Mouse (Mus musculus) embryonic facial prominence, embryonic 14.5 days (tissue): ENCODE results near the gene BC005537. TPM values are rescaled to one million over a fixed set of nuclear protein-coding genes. Genes with fewer than 3 reads are reported as not detected.
A peak's percentile ranks its signal among the peaks of the same experiment; 100 is the strongest.

ENCODE experiments used
- ATAC-seq: fragments of 200-750 bp; cut with Nextera tagmentation; 2 replicates; pipeline ENCODE4 v1.8.0; 2017; ENCODE audit warnings: low read depth, moderate number of reproducible peaks, moderate TSS enrichment
- DNase-seq: peaks from one replicate; pipeline ENCODE4 v3.0.0-alpha.2; 2015; ENCODE audit warnings: low spot score
- H3K27ac ChIP-seq: fragments of 300-500 bp; sonication (generic); replicated peaks from 2 replicates; pipeline ENCODE4 v1.5.1; 2014; ENCODE audit warnings: low read depth, mild to moderate bottlenecking, low read length, moderate library complexity
- H3K27me3 ChIP-seq: fragments of 300-500 bp; sonication (generic); replicated peaks from 2 replicates; pipeline ENCODE4 v1.6.1; 2014; ENCODE audit warnings: low read length; ENCODE audit not compliant: control insufficient read depth, insufficient read depth
- H3K36me3 ChIP-seq: fragments of 300-500 bp; sonication (generic); 2 replicates; pipeline ENCODE4 v1.6.1; 2014; ENCODE audit warnings: low read length, mixed read lengths; ENCODE audit not compliant: control insufficient read depth, insufficient read depth
- H3K4me1 ChIP-seq: fragments of 300-500 bp; sonication (generic); 2 replicates; pipeline ENCODE4 v1.6.1; 2014; ENCODE audit warnings: antibody characterized with exemption, low read length; ENCODE audit not compliant: control insufficient read depth, insufficient read depth
- H3K4me2 ChIP-seq: fragments of 300-500 bp; sonication (generic); 2 replicates; pipeline ENCODE4 v1.6.1; 2014; ENCODE audit warnings: low read depth, mild to moderate bottlenecking, low read length, moderate library complexity, mixed read lengths
- H3K4me3 ChIP-seq: fragments of 300-500 bp; sonication (generic); 2 replicates; pipeline ENCODE4 v1.5.1; 2014; ENCODE audit warnings: low read depth, mild to moderate bottlenecking, low read length
- H3K9ac ChIP-seq: fragments of 300-500 bp; sonication (generic); 2 replicates; pipeline ENCODE4 v1.6.1; 2014; ENCODE audit warnings: low read depth, mild to moderate bottlenecking, low read length, moderate library complexity, mixed read lengths
- H3K9me3 ChIP-seq: fragments of 300-500 bp; sonication (generic); 2 replicates; pipeline ENCODE4 v1.6.1; 2016; ENCODE audit warnings: low read length; ENCODE audit not compliant: control insufficient read depth
- WGBS: fragments of 180-500 bp; shearing (Covaris S2); extraction: QIAGEN DNeasy Blood & Tissue Kit; methylation state at CpG from one replicate; pipeline ENCODE4 v1.1.7; 2014; 5-methylcytosine and 5-hydroxymethylcytosine counted together
- polyA plus RNA-seq: library from polyadenylated mRNA; unstranded; fragments of >200 nt; fragmentation: Nextera tagmentation; extraction: Ambion mirVana; gene quantifications from 2 replicates; pipeline ENCODE4 v1.2.1, GENCODE M21; 2014

The BC005537 gene
- polyA plus RNA-seq, 1 experiment from 2014 or later = 33.9 TPM

GRCm38 (mm10) chr13:24792411-24793045, 8.9 kb upstream of the BC005537 start:
- Histone ChIP-seq H3K4me1 (no peaks in the 10 kb centered on the region), H3K9ac (no peak overlapping the region), H3K9me3 (no peaks in the 10 kb centered on the region), H3K27me3 (no peaks in the 10 kb centered on the region), H3K4me2 (no peak overlapping the region), H3K36me3 (no peaks in the 10 kb centered on the region), H3K4me3 (no peak overlapping the region), H3K27ac (no peak overlapping the region)
- 83% methylated on average over 9 of the region's 9 CpGs for WGBS
- DNase-seq (no peak), ATAC-seq (no peak)

GRCm38 (mm10) chr13:24798686-24799085, 2.8 kb upstream of the BC005537 start:
- DNase-seq = no peak
- 95% methylated on average over 4 of the region's 4 CpGs for WGBS
- Histone ChIP-seq H3K9me3 (no peaks in the 10 kb centered on the region), H3K4me3 (no peak overlapping the region), H3K4me1 (peaks cover 10% of the 10 kb centered on the region; the same call in 1 of the 2 replicates), H3K27ac (no peak overlapping the region), H3K4me2 (no peak overlapping the region), H3K9ac (no peak overlapping the region), H3K36me3 (no peaks in the 10 kb centered on the region), H3K27me3 (no peaks in the 10 kb centered on the region)
- no peak for ATAC-seq

- no peak overlapping the region for H3K9ac ChIP-seq
- no peak for ATAC-seq
Measured at GRCm38 (mm10) chr13:24799378-24799777, 2.1 kb upstream of the BC005537 start.

GRCm38 (mm10) chr13:24799925-24800673, 1.4 kb upstream of the BC005537 start:
- ATAC-seq (peak; percentile 39), DNase-seq (peak; percentile 42)
- H3K27me3 ChIP-seq = no peaks in the 10 kb centered on the region
- H3K9me3 ChIP-seq = no peaks in the 10 kb centered on the region
- peaks cover 5% of the 10 kb centered on the region; the same call in 1 of the 2 replicates for H3K36me3 ChIP-seq
- peak overlapping the region; percentile 87 for H3K4me3 ChIP-seq
- WGBS = under 1% methylated on average over 31 of the region's 31 CpGs
- peak overlapping the region; percentile 86 for H3K4me2 ChIP-seq
- H3K9ac ChIP-seq = peak overlapping the region; percentile 97
- H3K4me1 ChIP-seq = peaks cover 18% of the 10 kb centered on the region
- peak overlapping the region; percentile 90 for H3K27ac ChIP-seq

More at GRCm38 (mm10) chr13:24799378-24799777, 2.1 kb upstream of the BC005537 start:
- Histone ChIP-seq H3K4me1 (peaks cover 15% of the 10 kb centered on the region; the same call in 1 of the 2 replicates), H3K9me3 (no peaks in the 10 kb centered on the region), H3K36me3 (no peaks in the 10 kb centered on the region), H3K27me3 (no peaks in the 10 kb centered on the region), H3K27ac (0 out of 2 replicates have a peak overlapping the region, but pooled peaks have one; percentile 90), H3K4me3 (peak overlapping the region; percentile 87), H3K4me2 (peak overlapping the region; percentile 86)
- DNase-seq = no peak
- WGBS = 59% methylated on average over 5 of the region's 5 CpGs

GRCm38 (mm10) chr13:24800674-24801307, 666 bp upstream of the BC005537 start:
- Histone ChIP-seq H3K4me3 (peak overlapping the region; percentile 87), H3K36me3 (peaks cover 12% of the 10 kb centered on the region), H3K9me3 (no peaks in the 10 kb centered on the region), H3K4me2 (peak overlapping the region; percentile 86), H3K4me1 (peaks cover 18% of the 10 kb centered on the region), H3K27ac (peak overlapping the region; percentile 99), H3K27me3 (no peaks in the 10 kb centered on the region), H3K9ac (peak overlapping the region; percentile 97)
- WGBS = under 1% methylated on average over 42 of the region's 42 CpGs
- peak; percentile 97 for ATAC-seq
- peak; percentile 99 for DNase-seq

GRCm38 (mm10) chr13:24802131-24802691, 754 bp downstream of the BC005537 start:
- under 1% methylated on average over 26 of the region's 26 CpGs for WGBS
- H3K27me3 ChIP-seq = no peaks in the 10 kb centered on the region
- peaks cover 18% of the 10 kb centered on the region for H3K4me1 ChIP-seq
- ATAC-seq = no peak
- H3K4me3 ChIP-seq = peak overlapping the region; percentile 87
- peak; percentile 54 for DNase-seq
- peaks cover 24% of the 10 kb centered on the region for H3K36me3 ChIP-seq
- H3K9me3 ChIP-seq = no peaks in the 10 kb centered on the region
- H3K9ac ChIP-seq = peak overlapping the region; percentile 97
- H3K4me2 ChIP-seq = peak overlapping the region; percentile 82
- peak overlapping the region; percentile 99; the same call in 1 of the 2 replicates for H3K27ac ChIP-seq

- Histone ChIP-seq H3K27me3 (no peaks in the 10 kb centered on the region), H3K4me3 (peak overlapping the region; percentile 87), H3K9ac (peak overlapping the region; percentile 97), H3K36me3 (peaks cover 34% of the 10 kb centered on the region), H3K9me3 (no peaks in the 10 kb centered on the region), H3K27ac (no peak overlapping the region), H3K4me1 (peaks cover 18% of the 10 kb centered on the region), H3K4me2 (peak overlapping the region; percentile 82)
- DNase-seq (no peak), ATAC-seq (no peak)
- 19% methylated on average over 2 of the region's 2 CpGs for WGBS
Measured at GRCm38 (mm10) chr13:24803196-24803595, 1.7 kb downstream of the BC005537 start.

GRCm38 (mm10) chr13:24806079-24806478, 4.6 kb downstream of the BC005537 start:
- Histone ChIP-seq H3K27ac (no peak overlapping the region), H3K4me3 (no peak overlapping the region), H3K4me1 (peaks cover 15% of the 10 kb centered on the region), H3K9me3 (no peaks in the 10 kb centered on the region), H3K9ac (no peak overlapping the region), H3K27me3 (no peaks in the 10 kb centered on the region), H3K4me2 (no peak overlapping the region), H3K36me3 (peaks cover 63% of the 10 kb centered on the region)
- DNase-seq (no peak), ATAC-seq (no peak)
